Mouse (Mus musculus) liver, embryonic 15.5 days (tissue): Measurements from ENCODE around the gene Cbr2. TPM values are rescaled to one million over a fixed set of nuclear protein-coding genes. Genes with fewer than 3 reads are reported as not detected.
"Not testable (repeated sequence)": the region's sequence is repeated elsewhere in the genome, so short reads cannot be mapped to it uniquely, and the experiment has no call there.

Source experiments
- ATAC-seq: fragments of 200-750 bp; cut with Nextera tagmentation; 2 replicates; pipeline ENCODE4 v1.8.0; 2017; ENCODE audit warnings: moderate number of reproducible peaks, mild to moderate bottlenecking, moderate library complexity; ENCODE audit not compliant: insufficient read depth
- H3K27ac ChIP-seq: fragments of 300-500 bp; sonication (generic); replicated peaks from 2 replicates; pipeline ENCODE4 v1.5.1; 2015; ENCODE audit warnings: mild to moderate bottlenecking, inconsistent platforms
- H3K27me3 ChIP-seq: fragments of 300-500 bp; sonication (generic); 2 replicates; pipeline ENCODE4 v1.6.1; 2015; ENCODE audit warnings: mild to moderate bottlenecking, inconsistent platforms
- H3K36me3 ChIP-seq: fragments of 300-500 bp; sonication (generic); replicated peaks from 2 replicates; pipeline ENCODE4 v1.6.1; 2015; ENCODE audit warnings: moderate library complexity, mild to moderate bottlenecking, inconsistent platforms
- H3K4me1 ChIP-seq: fragments of 300-500 bp; sonication (generic); replicated peaks from 2 replicates; pipeline ENCODE4 v1.6.1; 2015; ENCODE audit warnings: inconsistent platforms
- H3K4me2 ChIP-seq: fragments of 300-500 bp; sonication (generic); 2 replicates; pipeline ENCODE4 v1.6.1; 2015; ENCODE audit warnings: moderate library complexity, mild to moderate bottlenecking, inconsistent platforms
- H3K4me3 ChIP-seq: fragments of 300-500 bp; sonication (generic); replicated peaks from 2 replicates; pipeline ENCODE4 v1.5.1; 2015; ENCODE audit warnings: mild to moderate bottlenecking, inconsistent platforms
- H3K9ac ChIP-seq: fragments of 300-500 bp; sonication (generic); 2 replicates; pipeline ENCODE4 v1.6.1; 2015; ENCODE audit warnings: moderate library complexity, mild to moderate bottlenecking, inconsistent platforms
- H3K9me3 ChIP-seq: fragments of 300-500 bp; sonication (generic); replicated peaks from 2 replicates; pipeline ENCODE4 v1.6.1; 2016; ENCODE audit warnings: inconsistent platforms
- WGBS: fragments of 180-500 bp; shearing (Covaris S2); methylation state at CpG from one replicate; pipeline ENCODE4 v1.1.7; 2015; ENCODE audit warnings: mixed read lengths; ENCODE audit not compliant: insufficient replicate concordance; 5-methylcytosine and 5-hydroxymethylcytosine counted together
- polyA plus RNA-seq: library from polyadenylated mRNA; unstranded; fragments of >200 nt; fragmentation: Nextera tagmentation; extraction: Ambion mirVana; gene quantifications from 2 replicates; pipeline ENCODE4 v1.2.1, GENCODE M21; 2015

The Cbr2 gene
- polyA plus RNA-seq, 1 experiment from 2014 or later: 0.37 TPM

GRCm38 (mm10) chr11:120730331-120730870, 1.5 kb downstream of the Cbr2 start:
- Histone ChIP-seq H3K27me3 (peaks cover 32% of the 10 kb centered on the region), H3K4me2 (no peak overlapping the region), H3K27ac (no peak overlapping the region), H3K9ac (no peak overlapping the region), H3K9me3 (no peaks in the 10 kb centered on the region), H3K36me3 (no peaks in the 10 kb centered on the region), H3K4me1 (peaks cover 25% of the 10 kb centered on the region), H3K4me3 (no peak overlapping the region)
- ATAC-seq: no peak
- 72% methylated on average over 10 of the region's 10 CpGs for WGBS

- H3K4me1 ChIP-seq: peaks cover 25% of the 10 kb centered on the region
- WGBS: 4% methylated on average over 18 of the region's 21 CpGs
- not testable (repeated sequence) for H3K9ac ChIP-seq, H3K9me3 ChIP-seq, H3K36me3 ChIP-seq, H3K27ac ChIP-seq, H3K4me3 ChIP-seq
- H3K4me2 ChIP-seq: peak overlapping the region; percentile 46
- peak; percentile 27; the same call in 1 of the 2 replicates for ATAC-seq
- H3K27me3 ChIP-seq: peaks cover 32% of the 10 kb centered on the region
These were observed 2.4 kb downstream of the Cbr2 start for GRCm38 (mm10) chr11:120729432-120730050.

GRCm38 (mm10) chr11:120728530-120729240, 3.2 kb downstream of the Cbr2 start:
- no peak overlapping the region for H3K27ac ChIP-seq
- no peak for ATAC-seq
- H3K9ac ChIP-seq: no peak overlapping the region
- peaks cover 25% of the 10 kb centered on the region for H3K4me1 ChIP-seq
- no peaks in the 10 kb centered on the region for H3K9me3 ChIP-seq
- H3K4me2 ChIP-seq: no peak overlapping the region
- peaks cover 32% of the 10 kb centered on the region for H3K27me3 ChIP-seq
- 61% methylated on average over 11 of the region's 11 CpGs for WGBS
- H3K36me3 ChIP-seq: no peaks in the 10 kb centered on the region
- no peak overlapping the region for H3K4me3 ChIP-seq

GRCm38 (mm10) chr11:120727564-120727963, 4.3 kb downstream of the Cbr2 start:
- no peaks in the 10 kb centered on the region for H3K9me3 ChIP-seq

GRCm38 (mm10) chr11:120727169-120727527, 4.8 kb downstream of the Cbr2 start, which contains the start of gene Dcxr:
TSS of gene Dcxr (minus strand) at chr11:120727281.
- ATAC-seq: peak; percentile 80
- peak within 1 kb of the TSS; percentile 42; the same call in 1 of the 2 replicates for H3K27ac ChIP-seq
- peak within 1 kb of the TSS; percentile 37 for H3K9ac ChIP-seq
- no peaks in the 10 kb centered on the region for H3K9me3 ChIP-seq
- H3K36me3 ChIP-seq: no peaks in the 10 kb centered on the region
- peaks cover 40% of the 10 kb centered on the region for H3K27me3 ChIP-seq
- H3K4me3 ChIP-seq: peak within 1 kb of the TSS; percentile 65
- H3K4me2 ChIP-seq: peak within 1 kb of the TSS; percentile 85
- H3K4me1 ChIP-seq: peaks cover 27% of the 10 kb centered on the region
- under 1% methylated on average over 14 of the region's 14 CpGs for WGBS

More at GRCm38 (mm10) chr11:120727564-120727963, 4.3 kb downstream of the Cbr2 start:
- Histone ChIP-seq H3K4me3 (no peak overlapping the region), H3K4me1 (peaks cover 25% of the 10 kb centered on the region), H3K27ac (no peak overlapping the region), H3K4me2 (peak overlapping the region; percentile 85; the same call in 1 of the 2 replicates), H3K27me3 (peaks cover 38% of the 10 kb centered on the region), H3K9ac (no peak overlapping the region), H3K36me3 (no peaks in the 10 kb centered on the region)
- ATAC-seq: no peak
- 47% methylated on average over 12 of the region's 12 CpGs for WGBS

- Histone ChIP-seq H3K4me3 (peak overlapping the region; percentile 65), H3K27me3 (peaks cover 41% of the 10 kb centered on the region), H3K4me1 (peaks cover 34% of the 10 kb centered on the region), H3K9me3 (no peaks in the 10 kb centered on the region), H3K4me2 (peak overlapping the region; percentile 85), H3K9ac (peak overlapping the region; percentile 37), H3K36me3 (no peaks in the 10 kb centered on the region), H3K27ac (peak overlapping the region; percentile 42; the same call in 1 of the 2 replicates)
- ATAC-seq: peak; percentile 56
- 20% methylated on average over 36 of the region's 36 CpGs for WGBS
These were observed 5.4 kb downstream of the Cbr2 start for GRCm38 (mm10) chr11:120726243-120727168.

GRCm38 (mm10) chr11:120723509-120723908, 8.4 kb downstream of the Cbr2 start:
- Histone ChIP-seq H3K27ac (no peak overlapping the region), H3K4me1 (peaks cover 34% of the 10 kb centered on the region), H3K4me3 (no peak overlapping the region), H3K9ac (no peak overlapping the region), H3K9me3 (no peaks in the 10 kb centered on the region), H3K27me3 (peaks cover 43% of the 10 kb centered on the region), H3K4me2 (no peak overlapping the region), H3K36me3 (peaks cover 5% of the 10 kb centered on the region; the same call in 1 of the 2 replicates)
- WGBS: 80% methylated on average over 7 of the region's 7 CpGs
- ATAC-seq: no peak

- no peaks in the 10 kb centered on the region for H3K9me3 ChIP-seq
- no peak for ATAC-seq
- H3K27ac ChIP-seq: no peak overlapping the region
- peaks cover 11% of the 10 kb centered on the region; the same call in 1 of the 2 replicates for H3K36me3 ChIP-seq
- H3K4me2 ChIP-seq: no peak overlapping the region
- H3K4me1 ChIP-seq: peaks cover 34% of the 10 kb centered on the region
- no peak overlapping the region for H3K4me3 ChIP-seq
- 76% methylated on average over 11 of the region's 11 CpGs for WGBS
- H3K27me3 ChIP-seq: peaks cover 39% of the 10 kb centered on the region
- no peak overlapping the region for H3K9ac ChIP-seq
These were observed 9.0 kb downstream of the Cbr2 start for GRCm38 (mm10) chr11:120722761-120723382.

GRCm38 (mm10) chr11:120722067-120722630, 9.8 kb downstream of the Cbr2 start:
- no peak for ATAC-seq
- WGBS: 17% methylated on average over 21 of the region's 21 CpGs
- no peak overlapping the region for H3K27ac ChIP-seq
- H3K9me3 ChIP-seq: no peaks in the 10 kb centered on the region
- H3K4me2 ChIP-seq: peak overlapping the region; percentile 80
- peaks cover 15% of the 10 kb centered on the region; the same call in 1 of the 2 replicates for H3K36me3 ChIP-seq
- H3K9ac ChIP-seq: no peak overlapping the region
- H3K27me3 ChIP-seq: peaks cover 39% of the 10 kb centered on the region
- peak overlapping the region; percentile 54 for H3K4me3 ChIP-seq
- peaks cover 30% of the 10 kb centered on the region for H3K4me1 ChIP-seq
